Mouse (Mus musculus): ENCODE results near the gene Map1s. TPM values are rescaled to one million over a fixed set of nuclear protein-coding genes. Genes with fewer than 3 reads are reported as not detected.

The Map1s gene
- 18.3 and 18.5 TPM in 2 replicates for polyA plus RNA-seq (2012; rRNA removed)

GRCm38 (mm10) chr8:70905831-70906736 is at the start of gene Map1s:
Map1s (plus strand) TSS chr8:70905932.
- Histone ChIP-seq H3K27ac (ENCODE audit: control insufficient read depth, insufficient read depth, low read depth, low read length) (peak within 1 kb of the TSS; percentile 77), H3K4me3 (ENCODE audit: control insufficient read depth, low read depth, low read length) (peak within 1 kb of the TSS; percentile 92), H3K4me1 (ENCODE audit: control insufficient read depth, insufficient read depth, low read length) (peaks cover 6% of the 10 kb centered on the region), H3K36me3 (ENCODE audit: control insufficient read depth, insufficient read depth, low read length) (no peaks in the 10 kb centered on the region), H3K27me3 (ENCODE audit: control insufficient read depth, insufficient read depth, low read length) (no peaks in the 10 kb centered on the region)
- TF ChIP-seq POLR2A (IDR thresholded peaks at IDR 0.05; ENCODE audit: control insufficient read depth, low read depth, low read length) = peak; percentile 65
- no peak for TF ChIP-seq CTCF (IDR thresholded peaks at IDR 0.05; ENCODE audit: control insufficient read depth, insufficient read depth, insufficient replicate concordance, low read depth, low read length)

GRCm38 (mm10) chr8:70856028-70856427 is 49.7 kb upstream of the Map1s start:
- H3K36me3 ChIP-seq (ENCODE audit: control insufficient read depth, insufficient read depth, low read length) = no peaks in the 10 kb centered on the region
- H3K4me1 ChIP-seq (ENCODE audit: control insufficient read depth, insufficient read depth, low read length) = peaks cover 11% of the 10 kb centered on the region
- no peak overlapping the region for H3K4me3 ChIP-seq (ENCODE audit: control insufficient read depth, low read depth, low read length)
- no peak overlapping the region for H3K27ac ChIP-seq (ENCODE audit: control insufficient read depth, insufficient read depth, low read depth, low read length)
- no peaks in the 10 kb centered on the region for H3K27me3 ChIP-seq (ENCODE audit: control insufficient read depth, insufficient read depth, low read length)
- no peak for TF ChIP-seq POLR2A (IDR thresholded peaks at IDR 0.05; ENCODE audit: control insufficient read depth, low read depth, low read length)
- no peak for TF ChIP-seq CTCF (IDR thresholded peaks at IDR 0.05; ENCODE audit: control insufficient read depth, insufficient read depth, insufficient replicate concordance, low read depth, low read length)

- Histone ChIP-seq H3K4me1 (ENCODE audit: control insufficient read depth, insufficient read depth, low read length) (peaks cover 11% of the 10 kb centered on the region), H3K27ac (ENCODE audit: control insufficient read depth, insufficient read depth, low read depth, low read length) (no peak overlapping the region), H3K4me3 (ENCODE audit: control insufficient read depth, low read depth, low read length) (peak overlapping the region; percentile 33), H3K27me3 (ENCODE audit: control insufficient read depth, insufficient read depth, low read length) (no peaks in the 10 kb centered on the region), H3K36me3 (ENCODE audit: control insufficient read depth, insufficient read depth, low read length) (no peaks in the 10 kb centered on the region)
- no peak for TF ChIP-seq POLR2A (IDR thresholded peaks at IDR 0.05; ENCODE audit: control insufficient read depth, low read depth, low read length)
- TF ChIP-seq CTCF (IDR thresholded peaks at IDR 0.05; ENCODE audit: control insufficient read depth, insufficient read depth, insufficient replicate concordance, low read depth, low read length) = no peak
Measured at GRCm38 (mm10) chr8:70856541-70857197, 49.1 kb upstream of the Map1s start.

GRCm38 (mm10) chr8:70857516-70857915 is 48.2 kb upstream of the Map1s start:
- Histone ChIP-seq H3K4me1 (ENCODE audit: control insufficient read depth, insufficient read depth, low read length) (peaks cover 16% of the 10 kb centered on the region), H3K4me3 (ENCODE audit: control insufficient read depth, low read depth, low read length) (no peak overlapping the region), H3K36me3 (ENCODE audit: control insufficient read depth, insufficient read depth, low read length) (no peaks in the 10 kb centered on the region), H3K27ac (ENCODE audit: control insufficient read depth, insufficient read depth, low read depth, low read length) (no peak overlapping the region), H3K27me3 (ENCODE audit: control insufficient read depth, insufficient read depth, low read length) (no peaks in the 10 kb centered on the region; the same call in 1 of the 2 replicates)
- TF ChIP-seq POLR2A (IDR thresholded peaks at IDR 0.05; ENCODE audit: control insufficient read depth, low read depth, low read length) (no peak), CTCF (IDR thresholded peaks at IDR 0.05; ENCODE audit: control insufficient read depth, insufficient read depth, insufficient replicate concordance, low read depth, low read length) (no peak)

- no peak for TF ChIP-seq POLR2A (IDR thresholded peaks at IDR 0.05; ENCODE audit: control insufficient read depth, low read depth, low read length)
- no peak for TF ChIP-seq CTCF (IDR thresholded peaks at IDR 0.05; ENCODE audit: control insufficient read depth, insufficient read depth, insufficient replicate concordance, low read depth, low read length)
- Histone ChIP-seq H3K4me1 (ENCODE audit: control insufficient read depth, insufficient read depth, low read length) (peaks cover 36% of the 10 kb centered on the region), H3K4me3 (ENCODE audit: control insufficient read depth, low read depth, low read length) (peak within 1 kb of the TSS; percentile 59), H3K27ac (ENCODE audit: control insufficient read depth, insufficient read depth, low read depth, low read length) (no peak within 1 kb of the TSS), H3K36me3 (ENCODE audit: control insufficient read depth, insufficient read depth, low read length) (no peaks in the 10 kb centered on the region), H3K27me3 (ENCODE audit: control insufficient read depth, insufficient read depth, low read length) (peaks cover 2% of the 10 kb centered on the region)
Measured at GRCm38 (mm10) chr8:70862824-70863641, 42.7 kb upstream of the Map1s start, which contains the start of gene Kcnn1. Kcnn1 (minus strand) TSS chr8:70863258.

- TF ChIP-seq POLR2A (IDR thresholded peaks at IDR 0.05; ENCODE audit: control insufficient read depth, low read depth, low read length) = no peak
- no peak for TF ChIP-seq CTCF (IDR thresholded peaks at IDR 0.05; ENCODE audit: control insufficient read depth, insufficient read depth, insufficient replicate concordance, low read depth, low read length)
- peaks cover 2% of the 10 kb centered on the region for H3K27me3 ChIP-seq (ENCODE audit: control insufficient read depth, insufficient read depth, low read length)
- H3K4me3 ChIP-seq (ENCODE audit: control insufficient read depth, low read depth, low read length) = peak overlapping the region; percentile 14
- no peaks in the 10 kb centered on the region for H3K36me3 ChIP-seq (ENCODE audit: control insufficient read depth, insufficient read depth, low read length)
- peaks cover 45% of the 10 kb centered on the region for H3K4me1 ChIP-seq (ENCODE audit: control insufficient read depth, insufficient read depth, low read length)
- H3K27ac ChIP-seq (ENCODE audit: control insufficient read depth, insufficient read depth, low read depth, low read length) = no peak overlapping the region
Measured at GRCm38 (mm10) chr8:70863956-70864711, 41.6 kb upstream of the Map1s start.
